Mouse (Mus musculus) monocyte, adult 2 months (primary cell): ENCODE measurements at regions not wholly inside any gene's neighbourhood (a gene's known extent, or its start where the extent isn't known, plus 50 kb on each side); places are given as distances from the start of the nearest gene placed in this dataset.

ENCODE experiments used
- DNase-seq, 2 experiments: peaks; one replicate each; pipeline ENCODE4 v3.0.0; 2022; ENCODE audit warnings: low spot score in 2 of 2, low read depth in 1 of 2

- no peak for DNase-seq
Observed at GRCm38 (mm10) chr8:30797341-30797740, 2631.2 kb upstream of the 5930422O12Rik start.

GRCm38 (mm10) chr8:30817028-30817427, 2611.5 kb upstream of the 5930422O12Rik start:
- DNase-seq = no peak

DNA sequence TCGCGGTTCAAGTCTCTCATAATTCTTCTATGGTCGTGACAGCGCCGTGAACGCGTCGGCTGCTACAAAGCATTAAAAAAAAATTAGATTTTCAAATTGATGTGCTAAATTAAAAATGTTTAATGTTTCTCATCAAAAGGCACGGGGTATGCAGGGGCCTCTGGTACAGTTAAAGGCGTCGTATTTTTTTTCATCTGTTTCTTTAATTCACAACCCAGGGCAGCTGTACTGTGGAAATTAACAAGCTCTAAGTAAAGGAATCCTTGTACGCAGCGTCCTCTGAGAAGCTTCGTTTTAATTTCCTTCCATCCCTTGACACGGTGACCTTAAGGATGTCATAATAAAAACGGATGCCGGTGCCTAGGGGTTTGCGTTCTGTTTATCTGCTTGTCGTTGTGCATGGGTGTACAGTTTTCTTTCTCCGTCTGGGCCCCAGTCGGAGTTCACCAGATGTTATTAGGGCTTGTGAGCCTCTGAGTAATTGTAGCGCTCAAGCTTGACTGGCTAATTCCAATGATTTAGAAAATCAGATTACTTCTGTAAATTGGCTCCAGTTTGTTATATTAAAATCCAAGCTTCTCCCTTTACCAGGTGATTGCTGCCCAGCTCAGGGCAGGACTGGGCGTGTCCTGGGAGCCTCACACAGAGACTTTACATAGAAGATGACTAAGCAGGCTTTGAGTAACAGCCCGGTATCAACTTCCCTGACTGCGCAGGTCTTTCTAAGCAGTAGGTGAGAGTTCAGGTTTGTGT, 2605.5 kb upstream of the 5930422O12Rik start:
- no peak for DNase-seq

DNA sequence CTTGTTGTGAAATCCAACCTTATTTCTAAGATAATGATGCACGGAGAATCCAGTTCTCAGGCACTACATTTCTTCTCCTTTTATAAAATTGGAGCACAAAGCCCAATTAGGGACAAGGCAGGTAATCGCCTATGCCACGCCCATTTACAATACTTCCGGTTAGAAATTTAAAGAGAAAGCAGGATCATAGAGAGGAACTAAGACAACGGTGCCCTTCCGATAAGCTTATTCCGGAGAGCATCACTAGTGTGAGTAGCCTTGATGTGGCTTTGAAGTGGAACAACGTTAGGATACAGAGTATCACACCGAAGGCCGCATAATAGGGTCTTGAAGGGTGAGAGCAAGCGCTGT, 2604.9 kb upstream of the 5930422O12Rik start:
- no peak for DNase-seq

- no peak for DNase-seq
Observed at GRCm38 (mm10) chr8:30826021-30826420, 2602.5 kb upstream of the 5930422O12Rik start.

DNA sequence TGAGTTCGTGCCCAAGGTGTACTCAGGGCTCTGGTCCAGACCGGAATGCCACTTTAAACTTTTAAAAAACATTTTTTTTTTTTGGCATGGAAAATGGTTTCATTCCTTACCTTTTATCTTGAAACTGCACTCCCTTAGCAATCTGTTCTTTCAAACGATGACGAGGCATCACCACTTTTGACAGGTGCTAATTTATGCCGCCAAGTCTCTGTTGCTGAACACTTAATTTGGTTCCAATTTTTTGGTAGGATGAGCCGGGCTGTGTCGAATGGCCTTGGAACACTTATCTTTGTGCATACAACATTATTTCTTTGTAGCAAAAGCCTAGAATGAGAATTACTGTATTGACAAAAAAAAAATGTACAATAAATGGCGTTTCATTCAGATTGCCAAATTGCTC, 2590.5 kb upstream of the 5930422O12Rik start:
- no peak for DNase-seq

- DNase-seq = no peak
Observed at GRCm38 (mm10) chr8:30840064-30840463, 2588.4 kb upstream of the 5930422O12Rik start.

DNA sequence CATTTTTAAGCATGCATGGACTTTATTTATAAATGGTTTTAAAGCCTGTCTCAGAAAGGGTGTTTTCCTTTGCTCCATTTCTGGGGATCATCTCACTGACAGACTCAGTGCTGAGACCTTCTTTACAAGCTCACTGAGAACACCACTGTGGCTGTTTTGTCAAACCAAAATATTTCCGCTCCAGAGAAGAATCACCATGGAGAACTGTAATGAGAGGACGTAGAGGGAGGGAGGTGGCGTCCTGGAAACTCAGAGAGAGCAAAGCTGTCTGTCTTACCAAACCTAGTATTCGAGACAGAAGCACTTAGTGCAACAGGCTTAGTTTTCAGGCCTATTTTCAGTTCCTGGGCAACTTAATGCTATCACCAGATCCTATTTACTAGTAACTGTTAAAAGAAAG, 2565.5 kb upstream of the 5930422O12Rik start:
- no peak for DNase-seq

DNA sequence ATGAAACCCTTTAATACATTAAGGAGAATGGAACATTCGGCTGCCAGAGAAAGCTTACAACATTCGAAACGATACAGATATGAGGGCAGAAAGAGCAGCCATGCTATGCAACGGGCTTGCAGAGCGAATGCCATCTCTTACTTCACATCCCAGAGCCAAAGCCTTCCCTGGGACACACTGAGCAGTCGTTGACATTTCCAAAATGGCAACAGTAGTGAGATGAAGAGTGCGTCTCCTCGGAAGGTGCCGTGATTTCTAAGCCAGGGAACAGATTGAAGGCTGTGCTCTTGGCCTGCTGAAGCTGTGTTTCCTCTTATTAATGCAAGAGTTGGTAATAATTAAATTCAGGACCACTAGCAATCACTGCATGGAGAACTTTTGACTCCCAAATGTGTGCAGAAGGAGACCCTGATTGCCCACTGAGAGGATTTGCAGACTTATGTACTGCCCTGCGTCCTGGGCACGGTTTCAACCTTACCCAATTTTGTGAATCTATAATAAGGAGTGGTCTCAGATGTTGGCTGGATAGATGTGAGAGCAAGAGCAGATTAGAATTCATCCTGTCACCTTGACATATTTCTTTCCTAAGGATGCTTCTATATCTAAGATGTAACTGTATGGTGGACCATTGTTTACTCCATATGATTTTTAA, 2522.3 kb upstream of the 5930422O12Rik start:
- DNase-seq = no peak

GRCm38 (mm10) chr8:30913664-30914063, 2514.8 kb upstream of the 5930422O12Rik start:
- no peak for DNase-seq

- no peak for DNase-seq
Observed at GRCm38 (mm10) chr8:30915127-30915526, 2513.4 kb upstream of the 5930422O12Rik start.

DNA sequence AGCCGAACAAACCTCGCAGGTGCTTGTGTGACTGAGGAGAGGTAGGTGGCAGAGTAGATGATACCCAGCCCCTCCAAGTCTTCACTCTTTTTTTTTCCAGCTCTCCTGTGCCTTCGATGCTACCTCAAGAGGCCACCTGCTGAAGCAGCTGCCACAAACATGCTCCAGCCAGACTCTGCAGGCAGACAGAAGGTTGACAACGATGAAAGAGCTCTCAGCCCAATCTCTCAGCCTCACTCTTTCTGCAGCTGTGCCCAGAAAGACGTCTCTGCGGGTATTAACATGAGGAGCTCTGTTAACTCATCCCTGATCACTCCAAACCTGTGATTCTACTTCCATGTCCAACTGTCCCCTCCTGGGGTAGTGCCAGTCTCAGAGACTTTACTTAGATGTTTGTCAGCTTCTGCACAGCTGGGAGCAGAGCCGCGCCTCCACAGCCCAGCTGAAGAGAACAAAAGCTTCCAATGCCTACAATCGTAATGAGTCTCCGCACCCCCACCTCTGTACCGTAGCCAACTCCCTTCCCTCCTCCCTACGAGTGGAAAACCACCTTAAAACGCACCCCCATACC, 2512.8 kb upstream of the 5930422O12Rik start:
- DNase-seq = no peak

DNA sequence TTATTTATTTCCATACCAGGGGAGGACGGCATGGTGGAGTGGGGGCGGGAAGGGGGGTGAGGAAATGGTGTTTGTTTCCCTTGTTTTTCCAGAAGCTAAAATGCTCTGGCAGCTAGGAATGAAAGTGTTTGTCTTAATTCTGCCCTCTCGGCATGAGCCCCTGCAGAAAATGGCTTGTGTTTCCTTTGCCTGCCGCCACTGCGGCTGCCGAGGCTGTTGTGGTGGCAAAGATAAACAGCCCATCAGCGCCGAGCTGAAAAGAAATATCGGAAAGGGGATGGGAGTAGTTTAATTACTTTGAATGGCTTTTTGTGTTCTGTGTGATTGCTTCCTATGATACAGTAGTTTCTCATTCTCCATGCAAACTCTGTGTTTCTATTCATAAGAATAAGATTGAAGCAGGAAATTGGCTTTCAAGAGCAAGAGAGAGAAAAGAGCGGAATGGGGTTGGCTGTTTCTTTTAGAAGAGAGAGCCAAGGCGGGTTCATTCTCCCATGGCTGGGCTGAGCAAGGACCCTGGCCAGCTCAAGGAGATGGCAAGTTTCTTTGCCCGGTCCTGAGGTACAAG, 2512.2 kb upstream of the 5930422O12Rik start:
- DNase-seq = no peak

DNA sequence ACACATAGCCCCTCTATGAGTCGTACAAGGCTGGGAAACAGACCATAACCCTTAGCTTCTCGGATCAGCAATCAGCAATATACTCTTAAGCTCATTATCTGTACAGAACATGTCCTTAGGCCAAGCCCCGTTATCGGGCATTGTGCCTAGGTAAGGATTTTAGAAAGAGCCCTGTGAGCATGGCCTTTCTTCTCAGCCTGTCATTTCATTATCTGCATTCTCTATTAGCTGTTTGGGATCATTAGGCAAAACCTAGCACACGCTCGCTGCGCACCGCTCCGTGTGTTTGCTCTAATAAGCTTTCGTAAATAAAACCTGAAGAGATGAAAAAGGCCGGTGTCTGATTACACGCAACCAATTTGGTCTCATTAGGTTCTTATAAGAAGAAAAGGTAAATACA, 2507.1 kb upstream of the 5930422O12Rik start:
- no peak for DNase-seq

DNA sequence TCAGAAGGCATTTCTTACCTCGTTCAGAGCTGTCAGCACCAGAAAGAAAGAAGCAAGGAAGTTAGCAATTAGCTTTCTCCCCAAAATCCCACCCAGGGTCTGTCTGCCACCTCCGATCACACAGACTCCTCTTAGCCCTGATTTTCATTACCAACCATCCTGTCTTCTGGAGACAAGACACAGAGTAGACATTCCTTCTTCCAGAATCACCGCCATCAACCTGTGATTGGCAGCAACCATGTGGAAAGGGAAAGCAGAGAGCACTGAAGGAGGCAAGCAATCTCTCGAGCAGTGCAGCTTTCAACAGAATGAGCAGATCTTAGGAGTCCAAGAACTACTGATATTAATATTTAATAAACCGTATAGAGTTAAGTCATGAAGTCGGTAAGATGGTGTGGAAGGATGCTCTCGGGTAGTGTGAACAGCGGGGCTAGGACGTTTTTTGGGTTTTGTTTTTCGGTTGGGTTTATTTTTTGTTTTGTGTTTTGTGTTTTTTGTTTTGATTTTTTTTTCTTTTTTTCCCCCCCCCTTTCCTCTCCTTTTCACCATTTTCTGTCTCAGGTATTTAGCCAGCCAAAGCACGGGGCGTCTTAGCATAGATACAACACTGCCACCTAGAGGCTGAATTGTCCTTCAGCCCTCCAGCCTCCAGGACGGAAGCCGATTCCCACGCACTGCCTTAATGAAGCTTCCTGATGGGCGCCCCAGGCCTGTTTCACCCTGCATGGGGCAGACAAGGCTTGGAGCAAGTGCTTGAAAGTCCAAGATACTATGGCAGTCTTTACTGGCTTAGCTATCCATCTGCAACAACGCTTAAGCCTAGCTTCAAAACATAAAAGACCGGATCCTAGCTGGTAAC, 2505.0 kb upstream of the 5930422O12Rik start:
- no peak for DNase-seq

- no peak for DNase-seq
Observed at GRCm38 (mm10) chr8:30924160-30924534, 2504.4 kb upstream of the 5930422O12Rik start.

DNA sequence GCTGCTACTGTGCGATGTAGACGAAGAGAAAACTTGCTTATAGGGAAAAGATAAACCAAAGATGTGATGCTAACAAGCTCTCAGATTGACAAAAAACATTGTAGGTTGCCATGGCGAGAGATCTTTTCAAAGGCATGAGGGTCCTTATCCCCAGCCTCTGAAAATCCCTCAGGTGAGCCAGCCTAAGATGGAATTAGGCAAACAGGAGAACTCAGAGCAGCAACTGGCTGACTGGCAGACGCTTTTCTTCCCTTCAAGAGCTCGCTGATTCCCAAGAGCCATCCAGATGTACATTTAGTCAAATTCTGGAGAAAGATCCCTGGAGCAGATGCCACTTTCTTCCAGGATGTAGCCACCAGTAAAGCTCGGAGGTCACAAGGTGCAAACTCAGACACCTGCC, 2503.9 kb upstream of the 5930422O12Rik start:
- no peak for DNase-seq

DNA sequence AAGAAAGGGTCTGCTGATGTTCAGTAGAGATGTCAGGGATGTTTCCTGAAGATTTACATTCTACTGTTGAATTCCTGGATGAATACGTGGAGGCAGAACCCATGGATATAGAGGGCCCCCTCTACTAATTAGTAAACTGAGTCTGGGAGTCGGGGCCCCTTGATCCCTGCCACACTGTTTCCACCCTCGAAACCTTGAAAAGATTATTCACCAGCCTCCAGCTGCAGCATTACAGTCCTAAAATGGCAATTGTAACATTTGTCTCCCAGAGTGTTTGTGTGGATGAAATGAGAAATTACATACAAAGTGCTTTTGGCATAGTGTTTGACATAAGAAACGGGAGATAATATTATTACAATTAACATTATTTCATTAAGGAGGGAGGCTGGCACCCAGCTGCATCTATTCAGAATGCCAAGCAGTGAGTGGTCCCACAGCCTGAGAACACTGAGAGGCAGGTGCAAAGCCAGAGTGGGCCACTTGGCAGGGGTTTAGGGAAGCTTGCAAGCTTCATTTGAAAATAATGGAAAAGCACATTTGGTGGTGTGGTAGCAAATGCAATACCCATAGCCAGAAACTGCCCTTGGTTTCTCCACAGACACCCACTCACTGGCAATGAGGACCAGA, 2490.9 kb upstream of the 5930422O12Rik start:
- DNase-seq = no peak

DNA sequence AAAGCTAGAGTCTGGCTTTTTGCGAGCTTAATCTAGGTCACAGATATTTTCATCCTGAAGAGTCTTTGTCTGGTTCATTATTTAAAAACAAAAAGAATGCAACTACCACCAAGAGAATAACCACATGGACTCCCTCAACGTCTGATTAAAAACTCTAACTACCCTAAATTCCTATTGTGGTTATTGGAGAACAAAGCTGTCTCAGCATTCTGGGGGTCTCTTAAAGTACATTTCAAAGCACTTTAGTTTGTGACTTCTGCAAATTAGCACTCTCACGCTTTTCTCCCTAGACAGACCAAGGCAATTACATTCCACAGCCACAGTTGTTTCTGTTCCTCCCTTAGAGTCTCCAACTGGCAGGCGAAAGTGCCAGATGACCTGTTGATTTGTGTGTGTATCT, 2487.6 kb upstream of the 5930422O12Rik start:
- no peak for DNase-seq

- no peak for DNase-seq
Observed at GRCm38 (mm10) chr8:30941511-30942175, 2486.9 kb upstream of the 5930422O12Rik start.
